Mouse (Mus musculus): Measurements from ENCODE around the gene Rapgef3. TPM values are rescaled to one million over a fixed set of nuclear protein-coding genes. Genes with fewer than 3 reads are reported as not detected.

The Rapgef3 gene
- polyA plus RNA-seq, 1 experiment from 2014 or later = 5.9 TPM

- no peaks in the 10 kb centered on the region for H3K36me3 ChIP-seq (replicated peaks)
- H3K27ac ChIP-seq (replicated peaks) = no peak overlapping the region
- no peaks in the 10 kb centered on the region for H3K9me3 ChIP-seq
- 90% methylated on average over 6 of the region's 6 CpGs for WGBS
- H3K4me1 ChIP-seq = peaks cover 10% of the 10 kb centered on the region; the same call in 1 of the 2 replicates
- no peaks in the 10 kb centered on the region for H3K27me3 ChIP-seq (replicated peaks; ENCODE audit: low read depth, poor library complexity, severe bottlenecking)
- no peak overlapping the region for H3K4me3 ChIP-seq
- DNase-seq (ENCODE audit: low spot score) = no peak
Observed at GRCm38 (mm10) chr15:97723536-97724345, 44.0 kb downstream of the Rapgef3 start.

DNA sequence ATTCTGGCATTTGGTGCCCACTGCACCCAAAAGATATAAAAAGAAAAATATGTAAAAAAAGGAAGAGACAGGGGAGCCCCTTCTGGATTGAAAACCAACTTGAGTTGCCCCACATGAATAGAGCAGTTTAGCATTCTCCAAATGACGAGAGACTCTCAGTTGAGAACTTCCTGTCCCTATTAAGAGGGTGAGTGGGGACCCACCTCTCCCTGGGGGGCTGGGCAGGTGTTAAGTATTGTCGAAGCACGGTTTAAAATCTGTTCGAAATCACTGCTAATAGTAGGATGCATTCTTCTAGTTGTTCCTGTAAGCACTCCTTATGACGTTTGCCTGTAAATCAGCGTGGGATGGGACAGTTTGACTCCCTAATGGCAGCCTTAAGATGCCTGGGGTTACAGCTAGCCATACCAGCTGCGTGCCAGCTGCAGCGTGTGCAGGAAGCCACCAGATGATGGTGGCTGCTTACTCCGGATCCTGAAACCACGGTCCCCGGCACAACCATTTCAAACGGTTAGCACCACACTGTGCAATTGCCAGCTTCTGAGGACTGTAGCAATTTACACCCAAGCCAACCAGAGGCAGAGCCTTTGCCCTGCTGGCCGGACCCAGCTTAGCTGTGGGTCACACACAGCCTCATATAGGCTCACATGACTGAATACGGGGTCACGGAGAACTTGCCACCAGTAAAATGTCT is 46.6 kb downstream of the Rapgef3 start:
- H3K4me1 ChIP-seq = peaks cover 13% of the 10 kb centered on the region
- H3K4me3 ChIP-seq = no peak overlapping the region
- H3K27ac ChIP-seq (replicated peaks) = no peak overlapping the region
- 70% methylated on average over 15 of the region's 15 CpGs for WGBS
- no peaks in the 10 kb centered on the region for H3K27me3 ChIP-seq (replicated peaks; ENCODE audit: low read depth, poor library complexity, severe bottlenecking)
- no peaks in the 10 kb centered on the region for H3K36me3 ChIP-seq (replicated peaks)
- no peak for DNase-seq (ENCODE audit: low spot score)
- H3K9me3 ChIP-seq = no peaks in the 10 kb centered on the region

DNA sequence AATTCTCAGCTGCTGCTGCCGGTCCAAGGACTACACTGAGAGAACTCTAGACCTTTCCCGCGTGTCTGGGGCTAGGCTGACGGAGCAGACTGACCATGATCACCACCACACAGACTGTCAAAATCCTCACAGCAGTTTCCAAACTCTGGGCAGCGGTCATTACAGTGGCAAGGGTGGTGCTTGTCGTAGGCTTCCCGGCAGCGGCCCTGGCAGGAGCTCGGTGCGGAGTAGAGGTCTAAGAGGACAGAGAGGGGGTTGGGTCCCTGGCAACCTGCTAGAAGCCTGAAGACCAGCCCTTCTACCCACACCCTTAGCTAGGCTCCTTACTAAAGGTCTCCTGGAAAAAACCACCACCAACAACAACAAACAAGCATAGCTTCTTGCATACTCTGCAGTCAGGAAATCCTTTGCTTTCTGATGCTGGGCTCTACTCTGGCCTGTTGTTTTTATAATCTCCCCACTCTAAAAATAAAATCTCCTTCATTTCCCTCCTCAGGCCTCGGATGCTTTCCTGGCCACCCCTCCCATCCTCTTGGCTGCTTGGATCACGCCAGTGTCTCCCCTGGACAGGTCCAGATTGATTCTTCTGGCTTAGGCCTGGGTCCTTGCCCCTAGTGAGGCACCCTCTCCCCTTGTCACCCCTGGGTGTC is 47.6 kb downstream of the Rapgef3 start:
- Histone ChIP-seq H3K4me1 (peaks cover 13% of the 10 kb centered on the region), H3K27ac (replicated peaks) (peak overlapping the region; percentile 41), H3K27me3 (replicated peaks; ENCODE audit: low read depth, poor library complexity, severe bottlenecking) (no peaks in the 10 kb centered on the region), H3K9me3 (no peaks in the 10 kb centered on the region), H3K4me3 (no peak overlapping the region), H3K36me3 (replicated peaks) (no peaks in the 10 kb centered on the region)
- 79% methylated on average over 12 of the region's 12 CpGs for WGBS
- no peak for DNase-seq (ENCODE audit: low spot score)

DNA sequence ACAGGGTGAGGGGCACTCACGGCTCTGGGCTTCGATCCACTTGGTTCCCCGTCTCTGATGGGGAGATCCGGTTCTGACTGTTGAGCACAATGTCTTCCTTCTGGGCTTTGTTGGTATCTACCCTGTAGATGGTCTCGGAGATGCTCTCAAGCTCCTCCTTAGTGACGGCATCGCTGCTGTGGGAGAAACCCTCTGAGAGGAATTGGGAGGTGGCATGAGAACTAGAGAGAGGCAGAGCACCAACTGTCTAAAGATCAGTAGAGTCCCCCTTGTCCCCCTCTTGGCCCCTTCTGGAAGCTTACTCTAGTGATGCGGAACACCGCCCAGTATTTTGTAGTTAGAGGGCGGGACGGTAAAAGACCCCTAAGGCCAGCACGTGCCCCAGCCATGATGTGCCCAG is 48.3 kb downstream of the Rapgef3 start:
- Histone ChIP-seq H3K27me3 (replicated peaks; ENCODE audit: low read depth, poor library complexity, severe bottlenecking) (no peaks in the 10 kb centered on the region), H3K4me1 (peaks cover 13% of the 10 kb centered on the region), H3K27ac (replicated peaks) (no peak overlapping the region), H3K9me3 (no peaks in the 10 kb centered on the region), H3K4me3 (no peak overlapping the region), H3K36me3 (replicated peaks) (no peaks in the 10 kb centered on the region)
- no peak for DNase-seq (ENCODE audit: low spot score)
- WGBS = 93% methylated on average over 12 of the region's 12 CpGs

- Histone ChIP-seq H3K36me3 (replicated peaks) (no peaks in the 10 kb centered on the region), H3K4me3 (no peak overlapping the region), H3K27ac (replicated peaks) (no peak overlapping the region), H3K9me3 (no peaks in the 10 kb centered on the region), H3K4me1 (peaks cover 13% of the 10 kb centered on the region), H3K27me3 (replicated peaks; ENCODE audit: low read depth, poor library complexity, severe bottlenecking) (no peaks in the 10 kb centered on the region)
- no peak for DNase-seq (ENCODE audit: low spot score)
- 83% methylated on average over 8 of the region's 8 CpGs for WGBS
Observed at GRCm38 (mm10) chr15:97718535-97719155, 49.1 kb downstream of the Rapgef3 start.

GRCm38 (mm10) chr15:97717861-97718534 is 49.8 kb downstream of the Rapgef3 start:
- peak; percentile 73 for DNase-seq (ENCODE audit: low spot score)
- H3K9me3 ChIP-seq = no peaks in the 10 kb centered on the region
- 28% methylated on average over 12 of the region's 12 CpGs for WGBS
- no peak overlapping the region for H3K4me3 ChIP-seq
- H3K4me1 ChIP-seq = peaks cover 19% of the 10 kb centered on the region
- H3K36me3 ChIP-seq (replicated peaks) = no peaks in the 10 kb centered on the region
- H3K27me3 ChIP-seq (replicated peaks; ENCODE audit: low read depth, poor library complexity, severe bottlenecking) = no peaks in the 10 kb centered on the region
- H3K27ac ChIP-seq (replicated peaks) = peak overlapping the region; percentile 40; the same call in 1 of the 2 replicates

DNA sequence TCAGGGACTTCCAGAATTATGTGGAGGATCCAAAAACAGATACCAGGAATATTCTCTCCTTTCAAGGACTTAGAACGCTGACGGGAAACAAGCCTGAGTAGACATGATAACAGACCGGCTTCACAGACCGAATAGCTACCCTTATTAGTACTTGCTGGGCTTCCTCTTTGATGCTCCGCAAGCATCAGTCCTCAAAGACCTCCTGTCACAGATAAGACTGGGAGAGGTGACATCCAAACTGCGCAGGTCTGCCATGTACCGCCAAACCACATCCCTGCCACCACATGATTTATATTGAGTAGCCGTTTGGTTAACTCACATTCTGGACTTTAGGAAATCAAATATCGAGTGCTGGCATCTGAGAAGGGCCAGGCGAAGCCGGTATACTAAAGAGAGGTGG is 51.0 kb downstream of the Rapgef3 start:
- H3K27me3 ChIP-seq (replicated peaks; ENCODE audit: low read depth, poor library complexity, severe bottlenecking) = no peaks in the 10 kb centered on the region
- DNase-seq (ENCODE audit: low spot score) = no peak
- WGBS = 93% methylated on average over 11 of the region's 11 CpGs

GRCm38 (mm10) chr15:97715734-97716133 is 52.0 kb downstream of the Rapgef3 start:
- DNase-seq (ENCODE audit: low spot score) = no peak
- H3K9me3 ChIP-seq = no peaks in the 10 kb centered on the region
- WGBS = 96% methylated on average over 1 of the region's 1 CpGs
- no peaks in the 10 kb centered on the region for H3K27me3 ChIP-seq (replicated peaks; ENCODE audit: low read depth, poor library complexity, severe bottlenecking)
- H3K27ac ChIP-seq (replicated peaks) = no peak overlapping the region
- H3K36me3 ChIP-seq (replicated peaks) = no peaks in the 10 kb centered on the region
- H3K4me1 ChIP-seq = peaks cover 32% of the 10 kb centered on the region
- H3K4me3 ChIP-seq = no peak overlapping the region

More for the DNA sequence above, 51.0 kb downstream of the Rapgef3 start:
- no peak overlapping the region for H3K27ac ChIP-seq (replicated peaks)
- no peak overlapping the region for H3K4me3 ChIP-seq
- peaks cover 24% of the 10 kb centered on the region for H3K4me1 ChIP-seq
- H3K36me3 ChIP-seq (replicated peaks) = no peaks in the 10 kb centered on the region
- no peaks in the 10 kb centered on the region for H3K9me3 ChIP-seq

DNA sequence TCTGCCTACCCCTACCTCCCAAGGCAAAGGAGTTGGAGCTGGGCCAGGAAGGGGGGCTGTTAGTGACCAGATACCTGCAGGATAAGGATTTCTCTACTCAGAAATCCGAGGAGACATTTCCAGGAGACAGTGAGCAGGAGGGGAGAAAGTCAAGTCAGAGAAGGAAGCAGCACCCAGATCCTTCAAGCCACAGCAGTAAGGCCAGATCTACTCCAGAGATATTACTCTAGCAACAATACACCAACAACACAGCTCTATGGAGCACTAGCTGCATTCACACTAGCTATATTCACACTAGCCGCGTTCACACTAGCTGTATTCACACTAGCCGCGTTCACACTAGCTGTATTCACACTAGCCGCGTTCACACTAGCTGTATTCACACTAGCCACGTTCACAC is 52.7 kb downstream of the Rapgef3 start:
- Histone ChIP-seq H3K4me1 (peaks cover 31% of the 10 kb centered on the region), H3K27me3 (replicated peaks; ENCODE audit: low read depth, poor library complexity, severe bottlenecking) (no peaks in the 10 kb centered on the region), H3K4me3 (no peak overlapping the region), H3K9me3 (no peaks in the 10 kb centered on the region), H3K36me3 (replicated peaks) (no peaks in the 10 kb centered on the region), H3K27ac (replicated peaks) (no peak overlapping the region)
- WGBS = 90% methylated on average over 8 of the region's 8 CpGs
- DNase-seq (ENCODE audit: low spot score) = no peak

DNA sequence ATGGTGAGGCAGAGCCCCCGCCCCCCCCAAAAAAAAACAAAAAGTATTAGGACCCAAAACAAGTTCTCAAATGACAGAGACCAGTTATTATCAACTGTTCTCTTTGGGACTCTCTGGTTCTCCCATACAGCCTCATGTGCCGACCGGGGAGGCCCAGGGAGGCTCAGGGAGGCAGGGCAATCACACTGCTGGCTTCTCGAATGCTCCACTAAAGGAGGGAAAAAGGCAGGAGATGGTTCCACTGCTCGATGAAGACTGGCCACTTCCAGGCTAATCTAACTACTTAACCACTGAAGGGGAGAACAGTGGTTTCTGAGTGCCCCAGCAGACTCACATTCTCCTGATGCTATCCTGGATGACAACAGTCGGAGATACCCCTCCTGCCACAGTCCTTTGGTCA is 55.2 kb downstream of the Rapgef3 start:
- DNase-seq (ENCODE audit: low spot score) = no peak
- H3K9me3 ChIP-seq = no peaks in the 10 kb centered on the region
- no peak overlapping the region for H3K27ac ChIP-seq (replicated peaks)
- H3K36me3 ChIP-seq (replicated peaks) = no peaks in the 10 kb centered on the region
- H3K27me3 ChIP-seq (replicated peaks; ENCODE audit: low read depth, poor library complexity, severe bottlenecking) = no peaks in the 10 kb centered on the region
- H3K4me1 ChIP-seq = peaks cover 28% of the 10 kb centered on the region
- WGBS = 61% methylated on average over 6 of the region's 6 CpGs
- H3K4me3 ChIP-seq = no peak overlapping the region

GRCm38 (mm10) chr15:97710906-97711305 is 56.9 kb downstream of the Rapgef3 start:
- DNase-seq (ENCODE audit: low spot score) = no peak
- 66% methylated on average over 6 of the region's 6 CpGs for WGBS
- H3K9me3 ChIP-seq = no peaks in the 10 kb centered on the region

More at GRCm38 (mm10) chr15:97710906-97711305, 56.9 kb downstream of the Rapgef3 start:
- no peak overlapping the region for H3K27ac ChIP-seq (replicated peaks)
- H3K36me3 ChIP-seq (replicated peaks) = no peaks in the 10 kb centered on the region
- H3K4me1 ChIP-seq = peaks cover 33% of the 10 kb centered on the region
- H3K4me3 ChIP-seq = no peak overlapping the region
- no peaks in the 10 kb centered on the region for H3K27me3 ChIP-seq (replicated peaks; ENCODE audit: low read depth, poor library complexity, severe bottlenecking)
